Mouse (Mus musculus) hindbrain, postnatal 0 days (tissue): ENCODE results near the gene Pld4. TPM values are rescaled to one million over a fixed set of nuclear protein-coding genes. Genes with fewer than 3 reads are reported as not detected.

Source experiments
- ATAC-seq: fragments of 200-750 bp; cut with Nextera tagmentation; 2 replicates; pipeline ENCODE4 v1.8.0; 2017; ENCODE audit warnings: mild to moderate bottlenecking, moderate TSS enrichment, moderate library complexity
- DNase-seq: peaks from one replicate; pipeline ENCODE4 v3.0.0-alpha.2; 2015; ENCODE audit warnings: low spot score
- H3K27ac ChIP-seq: fragments of 300-500 bp; sonication (generic); 2 replicates; pipeline ENCODE4 v1.5.1; 2014; ENCODE audit warnings: mild to moderate bottlenecking
- H3K27me3 ChIP-seq: fragments of 300-500 bp; sonication (generic); 2 replicates; pipeline ENCODE4 v1.6.1; 2014; ENCODE audit warnings: low read length, mixed read lengths; ENCODE audit not compliant: insufficient read depth
- H3K36me3 ChIP-seq: fragments of 300-500 bp; sonication (generic); 2 replicates; pipeline ENCODE4 v1.6.1; 2014; ENCODE audit warnings: low read length, mixed read lengths; ENCODE audit not compliant: insufficient read depth
- H3K4me1 ChIP-seq: fragments of 300-500 bp; sonication (generic); 2 replicates; pipeline ENCODE4 v1.6.1; 2014; ENCODE audit warnings: antibody characterized with exemption, low read length, mixed read lengths; ENCODE audit not compliant: insufficient read depth
- H3K4me2 ChIP-seq: fragments of 300-500 bp; sonication (generic); 2 replicates; pipeline ENCODE4 v1.6.1; 2014; ENCODE audit warnings: low read depth, mild to moderate bottlenecking, low read length, moderate library complexity, mixed read lengths
- H3K4me3 ChIP-seq: fragments of 300-500 bp; sonication (generic); 2 replicates; pipeline ENCODE4 v1.5.1; 2014; ENCODE audit warnings: low read length
- H3K9ac ChIP-seq: fragments of 300-500 bp; sonication (generic); replicated peaks from 2 replicates; pipeline ENCODE4 v1.6.1; 2014; ENCODE audit warnings: mild to moderate bottlenecking, low read length, moderate library complexity, mixed read lengths
- H3K9me3 ChIP-seq: fragments of 300-500 bp; sonication (generic); 2 replicates; pipeline ENCODE4 v1.6.1; 2016; ENCODE audit warnings: low read length, mixed read lengths
- CTCF ChIP-seq: IDR thresholded peaks from 2 replicates; pipeline ENCODE4 v1.5.1; 2016; ENCODE audit warnings: antibody characterized with exemption, control low read depth, low read depth
- WGBS: fragments of 180-500 bp; shearing (Covaris S2); extraction: QIAGEN DNeasy Blood & Tissue Kit; methylation state at CpG from one replicate; pipeline ENCODE4 v1.1.7; 2014; 5-methylcytosine and 5-hydroxymethylcytosine counted together
- polyA plus RNA-seq: library from polyadenylated mRNA; unstranded; fragments of >200 nt; fragmentation: Nextera tagmentation; extraction: Ambion mirVana; gene quantifications from 2 replicates; pipeline ENCODE4 v1.2.1, GENCODE M21; 2015
- total RNA-seq: library from RNA; depleted of rRNA; stranded (reverse); fragments of >200 nt; gene quantifications from 2 replicates; pipeline ENCODE4 v1.2.3, GENCODE M21; 2014

Gene Pld4
- total and polyA plus RNA-seq, 2 experiments from 2014 or later = 10.5 to 10.8 TPM

- TF ChIP-seq CTCF = no peak
- no peak for DNase-seq
- Histone ChIP-seq H3K9ac (0 out of 2 replicates have a peak overlapping the region, but pooled peaks have one; percentile 1), H3K9me3 (no peaks in the 10 kb centered on the region), H3K4me2 (no peak overlapping the region), H3K36me3 (no peaks in the 10 kb centered on the region), H3K27me3 (0 out of 2 replicates have a peak, but pooled peaks cover 4% of the 10 kb centered on the region), H3K4me1 (peaks cover 10% of the 10 kb centered on the region), H3K27ac (no peak overlapping the region), H3K4me3 (no peak overlapping the region)
- ATAC-seq = no peak
- WGBS = 31% methylated on average over 5 of the region's 5 CpGs
Observed at GRCm38 (mm10) chr12:112798332-112798681, 37.9 kb downstream of the Pld4 start.

- DNase-seq (no peak), ATAC-seq (no peak)
- H3K9ac ChIP-seq = no peak overlapping the region
- no peak for TF ChIP-seq CTCF
- H3K36me3 ChIP-seq = no peaks in the 10 kb centered on the region
- 71% methylated on average over 5 of the region's 5 CpGs for whole genome bisulfite sequencing
- no peaks in the 10 kb centered on the region for H3K9me3 ChIP-seq
- H3K27me3 ChIP-seq = 0 out of 2 replicates have a peak, but pooled peaks cover 4% of the 10 kb centered on the region
- peaks cover 10% of the 10 kb centered on the region for H3K4me1 ChIP-seq
- no peak overlapping the region for H3K4me2 ChIP-seq
- H3K27ac ChIP-seq = no peak overlapping the region
- H3K4me3 ChIP-seq = no peak overlapping the region
Observed at GRCm38 (mm10) chr12:112798716-112799115, 38.3 kb downstream of the Pld4 start.

DNA sequence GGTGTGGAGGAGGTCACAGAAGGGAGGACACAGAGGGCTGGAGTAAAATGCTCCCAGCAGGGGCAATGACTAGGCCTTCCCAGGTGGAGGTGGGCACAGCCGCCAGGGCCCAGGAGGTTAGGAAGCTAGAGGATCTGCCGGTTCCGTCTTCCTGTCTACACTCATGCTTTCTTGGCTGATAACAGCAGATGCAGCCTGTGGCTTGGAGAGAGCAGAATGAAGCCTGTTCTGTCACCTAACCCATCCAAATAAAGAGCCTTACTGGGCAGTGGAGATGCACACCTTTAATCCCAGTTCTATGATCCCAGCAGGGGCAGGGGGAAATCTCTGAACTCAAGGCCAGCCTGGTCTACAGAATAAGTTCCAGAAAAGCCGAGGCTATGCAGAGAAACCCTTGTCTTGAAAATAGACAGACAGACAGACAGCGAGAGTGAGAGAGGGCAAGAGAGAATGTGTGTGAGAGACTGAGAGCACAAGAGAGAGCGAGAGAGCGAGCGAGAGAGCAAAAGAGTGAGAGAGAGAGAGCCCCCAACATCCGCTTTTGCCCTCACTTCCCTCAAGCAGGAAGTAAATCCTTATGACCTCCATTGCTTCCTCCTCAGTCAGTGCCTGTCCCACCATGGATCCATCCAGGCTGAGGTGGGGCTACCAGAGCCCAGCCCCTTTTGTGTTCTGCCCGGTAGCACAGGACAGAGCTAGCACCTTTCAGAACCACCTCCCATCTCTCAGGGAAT lies 38.9 kb downstream of the Pld4 start:
- Histone ChIP-seq H3K9ac (no peak overlapping the region), H3K4me3 (no peak overlapping the region), H3K36me3 (no peaks in the 10 kb centered on the region), H3K27ac (no peak overlapping the region), H3K4me2 (no peak overlapping the region), H3K27me3 (0 out of 2 replicates have a peak, but pooled peaks cover 4% of the 10 kb centered on the region), H3K9me3 (no peaks in the 10 kb centered on the region), H3K4me1 (peaks cover 10% of the 10 kb centered on the region)
- 82% methylated on average over 10 of the region's 10 CpGs for WGBS
- TF ChIP-seq CTCF = no peak
- DNase-seq (no peak), ATAC-seq (no peak)

- Histone ChIP-seq H3K27me3 (0 out of 2 replicates have a peak, but pooled peaks cover 4% of the 10 kb centered on the region), H3K4me1 (peaks cover 10% of the 10 kb centered on the region), H3K27ac (no peak overlapping the region), H3K9ac (no peak overlapping the region), H3K36me3 (no peaks in the 10 kb centered on the region), H3K4me2 (no peak overlapping the region), H3K4me3 (no peak overlapping the region), H3K9me3 (no peaks in the 10 kb centered on the region)
- DNase-seq (peak; percentile 72), ATAC-seq (peak; percentile 44; the same call in 1 of the 2 replicates)
- 10% methylated on average over 4 of the region's 4 CpGs for WGBS
- TF ChIP-seq CTCF = peak; percentile 84
Observed at GRCm38 (mm10) chr12:112800476-112800875, 40.0 kb downstream of the Pld4 start.

GRCm38 (mm10) chr12:112801864-112802846 lies 41.7 kb downstream of the Pld4 start, which contains the start of gene Ahnak2:
TSS of gene Ahnak2 (minus strand) at chr12:112802657.
- WGBS = 4% methylated on average over 46 of the region's 69 CpGs
- peak; percentile 67 for DNase-seq
- Histone ChIP-seq H3K27ac (no peak within 1 kb of the TSS), H3K9ac (peak within 1 kb of the TSS; percentile 57), H3K27me3 (0 out of 2 replicates have a peak, but pooled peaks cover 4% of the 10 kb centered on the region), H3K4me1 (peaks cover 10% of the 10 kb centered on the region), H3K36me3 (no peaks in the 10 kb centered on the region), H3K4me2 (peak within 1 kb of the TSS; percentile 99), H3K9me3 (no peaks in the 10 kb centered on the region), H3K4me3 (peak within 1 kb of the TSS; percentile 60)
- no peak for TF ChIP-seq CTCF
- peak; percentile 55 for ATAC-seq

DNA sequence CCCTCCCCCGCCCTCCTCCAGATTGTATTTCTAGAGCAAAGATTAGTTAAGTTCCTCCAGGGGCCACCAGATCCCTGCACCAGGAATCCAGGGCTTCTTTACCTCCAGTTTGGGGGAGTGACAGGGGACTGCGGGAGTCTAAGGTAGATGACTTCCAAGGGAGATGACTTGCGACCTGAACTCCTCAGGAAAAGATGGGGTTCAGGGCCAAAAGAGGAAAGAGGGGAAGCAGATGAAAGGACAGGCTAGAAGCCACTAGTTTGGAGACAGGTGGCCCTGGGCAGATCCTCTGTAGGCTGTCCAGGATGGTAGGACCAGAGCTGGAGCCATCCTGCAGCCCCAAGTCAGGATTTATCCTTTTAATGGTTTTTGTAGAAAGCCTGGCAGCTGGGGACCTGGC lies 42.5 kb downstream of the Pld4 start:
- no peak for TF ChIP-seq CTCF
- 0 out of 2 replicates have a peak, but pooled peaks cover 4% of the 10 kb centered on the region for H3K27me3 ChIP-seq
- H3K27ac ChIP-seq = no peak overlapping the region
- ATAC-seq (no peak), DNase-seq (no peak)
- peaks cover 9% of the 10 kb centered on the region for H3K4me1 ChIP-seq
- H3K9ac ChIP-seq = no peak overlapping the region
- H3K36me3 ChIP-seq = no peaks in the 10 kb centered on the region
- H3K9me3 ChIP-seq = no peaks in the 10 kb centered on the region
- peak overlapping the region; percentile 99 for H3K4me2 ChIP-seq
- WGBS = 22% methylated on average over 3 of the region's 3 CpGs
- H3K4me3 ChIP-seq = 0 out of 2 replicates have a peak overlapping the region, but pooled peaks have one; percentile 60
